Mouse (Mus musculus) spleen, adult 2 months (tissue): ENCODE data around the gene Fam166a. TPM values are rescaled to one million over a fixed set of nuclear protein-coding genes. Genes with fewer than 3 reads are reported as not detected.
A peak's percentile ranks its signal among the peaks of the same experiment; 100 is the strongest.

ENCODE experiments used
- DNase-seq, 2 experiments: peaks; one replicate each; pipeline versions ENCODE4 v3.0.0 to v3.0.0-alpha.2; 2012 to 2021; ENCODE audit warnings: low spot score in 2 of 2, low read depth in 1 of 2
- H3K27ac ChIP-seq: fragments of 200-500 bp; 2 replicates; pipeline ENCODE4 v1.5.1; 2012; ENCODE audit warnings: low read length, inconsistent platforms; ENCODE audit not compliant: insufficient read depth
- H3K27me3 ChIP-seq: fragments of 200-500 bp; 2 replicates; pipeline ENCODE4 v1.6.1; 2012; ENCODE audit warnings: mild to moderate bottlenecking, moderate library complexity, low read length, inconsistent platforms; ENCODE audit not compliant: control insufficient read depth, insufficient read depth
- H3K36me3 ChIP-seq: fragments of 200-500 bp; 2 replicates; pipeline ENCODE4 v1.6.1; 2012; ENCODE audit warnings: mild to moderate bottlenecking, low read length, inconsistent platforms; ENCODE audit not compliant: control insufficient read depth, insufficient read depth
- H3K4me1 ChIP-seq: fragments of 200-500 bp; 2 replicates; pipeline ENCODE4 v1.6.1; 2011; ENCODE audit warnings: inconsistent platforms; ENCODE audit not compliant: control insufficient read depth, insufficient read depth, insufficient read length
- H3K4me3 ChIP-seq: fragments of 200-500 bp; 2 replicates; pipeline ENCODE4 v1.5.1; 2011; ENCODE audit warnings: mild to moderate bottlenecking, inconsistent platforms; ENCODE audit not compliant: insufficient read depth, insufficient read length; ENCODE audit errors: extremely low read depth
- CTCF ChIP-seq: fragments of 200-500 bp; IDR thresholded peaks from 2 replicates; pipeline ENCODE4 v1.5.1; 2011; ENCODE audit warnings: mild to moderate bottlenecking, inconsistent platforms; ENCODE audit not compliant: insufficient read depth, insufficient read length, insufficient replicate concordance; ENCODE audit errors: extremely low read depth
- POLR2A ChIP-seq: fragments of 200-500 bp; IDR thresholded peaks from 2 replicates; pipeline ENCODE4 v1.6.1; 2011; ENCODE audit warnings: low read depth, low read length, inconsistent platforms
- WGBS: fragments of 180-500 bp; shearing (Covaris S2); methylation state at CpG from one replicate; pipeline ENCODE4 v1.1.7; 2018; 5-methylcytosine and 5-hydroxymethylcytosine counted together
- polyA plus RNA-seq: library from polyadenylated mRNA; depleted of rRNA; stranded (reverse); fragments of >200 nt; gene quantifications from 2 replicates; pipeline ENCODE4 v1.2.3, GENCODE M21; 2012

Gene Fam166a
- polyA plus RNA-seq, 1 experiment, result 0.16 TPM

GRCm38 (mm10) chr2:25178285-25178972 lies 40.1 kb upstream of the Fam166a start:
- no peak for DNase-seq

DNA sequence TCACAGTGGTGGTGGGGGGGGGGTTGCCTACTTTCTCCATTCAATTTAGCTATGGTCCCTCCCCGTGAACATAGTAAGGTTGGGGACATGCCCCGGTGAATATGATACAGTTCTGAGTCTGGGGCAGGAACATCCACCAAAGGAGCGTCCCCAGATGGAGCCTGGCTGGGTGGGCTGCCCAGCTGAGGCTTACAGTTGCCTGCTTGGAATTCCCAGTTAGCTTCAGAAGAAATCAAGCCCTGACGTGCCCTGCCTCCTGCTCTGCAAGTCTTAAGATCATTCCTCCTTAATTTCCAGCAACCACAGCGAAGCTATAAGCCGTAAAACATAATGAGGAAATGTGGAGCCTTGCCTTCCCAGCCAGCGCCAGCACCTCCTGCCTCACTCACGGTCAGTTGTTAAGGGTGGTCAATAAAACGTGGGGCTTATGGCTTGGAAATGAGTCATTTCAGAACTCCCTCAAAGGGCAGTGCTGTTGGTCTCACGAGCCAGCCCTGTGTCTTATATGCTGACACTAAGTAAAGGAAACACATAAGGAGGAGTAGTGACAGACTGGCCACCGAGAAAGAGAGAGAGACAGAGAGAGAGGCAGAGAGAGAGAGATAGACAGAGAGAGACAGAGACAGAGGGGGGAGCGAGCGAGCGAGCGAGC lies 38.9 kb upstream of the Fam166a start:
- no peak overlapping the region for H3K4me3 ChIP-seq
- no peak for DNase-seq
- WGBS, result 74% methylated on average over 15 of the region's 15 CpGs
- no peak overlapping the region for H3K27ac ChIP-seq
- TF ChIP-seq CTCF, result no peak
- no peak for TF ChIP-seq POLR2A
- no peaks in the 10 kb centered on the region for H3K27me3 ChIP-seq
- no peaks in the 10 kb centered on the region for H3K36me3 ChIP-seq
- peaks cover 15% of the 10 kb centered on the region; the same call in 1 of the 2 replicates for H3K4me1 ChIP-seq

More at GRCm38 (mm10) chr2:25178285-25178972, 40.1 kb upstream of the Fam166a start:
- WGBS, result 77% methylated on average over 10 of the region's 10 CpGs
- TF ChIP-seq POLR2A (no peak), CTCF (no peak)
- Histone ChIP-seq H3K27me3 (no peaks in the 10 kb centered on the region), H3K27ac (no peak overlapping the region), H3K4me1 (peaks cover 11% of the 10 kb centered on the region; the same call in 1 of the 2 replicates), H3K4me3 (no peak overlapping the region), H3K36me3 (no peaks in the 10 kb centered on the region)

DNA sequence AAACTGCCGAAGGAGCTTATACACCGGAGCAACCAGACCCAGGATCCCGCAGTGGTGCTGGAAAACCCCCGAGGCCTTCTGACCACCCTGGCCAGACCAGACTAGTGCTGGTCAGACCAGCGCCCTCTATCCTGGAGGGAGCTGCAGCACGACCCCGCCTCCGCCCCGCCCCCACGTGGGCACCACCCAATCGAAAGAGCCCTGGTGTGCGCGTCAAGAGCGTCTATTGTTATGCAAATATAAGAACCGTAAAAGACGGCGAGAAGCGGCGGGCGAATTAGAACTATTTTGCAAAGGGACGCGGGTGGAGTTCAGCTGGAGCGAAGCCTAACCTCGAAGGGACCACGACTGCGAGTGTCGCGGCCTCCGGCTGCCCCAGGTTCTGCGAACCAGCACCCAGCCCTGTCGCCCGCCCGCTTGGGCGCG lies 38.1 kb upstream of the Fam166a start, which contains the start of gene Nrarp:
Nrarp (plus strand) TSS at position 281 of the 426 bp plus-strand sequence.
- Histone ChIP-seq H3K27me3 (no peaks in the 10 kb centered on the region), H3K27ac (peak within 1 kb of the TSS; percentile 42), H3K4me1 (peaks cover 15% of the 10 kb centered on the region), H3K4me3 (peak within 1 kb of the TSS; percentile 54), H3K36me3 (no peaks in the 10 kb centered on the region)
- peak; percentile 77 to 93 for DNase-seq
- WGBS, result under 1% methylated on average over 35 of the region's 35 CpGs
- TF ChIP-seq POLR2A, result peak; percentile 64
- no peak for TF ChIP-seq CTCF

GRCm38 (mm10) chr2:25180973-25181890 lies 37.3 kb upstream of the Fam166a start:
- Histone ChIP-seq H3K27me3 (peaks cover 3% of the 10 kb centered on the region; the same call in 1 of the 2 replicates), H3K27ac (peak overlapping the region; percentile 42), H3K4me1 (peaks cover 17% of the 10 kb centered on the region), H3K36me3 (no peaks in the 10 kb centered on the region), H3K4me3 (peak overlapping the region; percentile 54)
- peak in 1 of 2 experiments; percentile 52 for DNase-seq
- no peak for TF ChIP-seq CTCF
- no peak for TF ChIP-seq POLR2A
- under 1% methylated on average over 100 of the region's 100 CpGs for WGBS

DNA sequence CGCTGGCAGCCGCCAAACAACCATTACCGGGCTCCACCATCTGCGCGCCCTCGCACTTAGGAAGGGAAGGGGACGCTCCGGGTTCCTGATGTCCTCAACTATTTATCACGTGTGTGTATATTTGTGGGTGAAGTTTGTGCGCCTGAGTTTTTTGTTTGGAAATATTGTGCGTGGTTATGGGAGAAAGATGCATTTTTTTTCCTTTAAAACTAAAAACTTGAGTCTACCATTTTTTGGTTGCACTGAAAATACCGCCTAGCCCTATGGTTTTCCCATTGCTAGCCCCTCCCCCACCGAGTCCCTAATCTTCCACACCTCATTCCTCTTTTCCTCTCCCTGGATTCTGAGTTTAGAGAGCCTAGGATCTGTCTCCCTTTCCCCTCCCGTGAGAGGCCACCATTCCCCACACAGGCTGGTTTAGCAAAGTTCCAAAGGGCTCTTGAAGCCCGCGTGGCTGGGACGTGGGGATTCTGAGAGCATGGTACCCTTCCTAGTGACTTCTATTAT lies 36.6 kb upstream of the Fam166a start:
- Histone ChIP-seq H3K27me3 (peaks cover 3% of the 10 kb centered on the region; the same call in 1 of the 2 replicates), H3K4me1 (peaks cover 18% of the 10 kb centered on the region), H3K27ac (no peak overlapping the region; the same call in 1 of the 2 replicates), H3K4me3 (peak overlapping the region; percentile 54; the same call in 1 of the 2 replicates), H3K36me3 (no peaks in the 10 kb centered on the region)
- no peak for DNase-seq
- no peak for TF ChIP-seq CTCF
- no peak for TF ChIP-seq POLR2A
- WGBS, result 7% methylated on average over 17 of the region's 17 CpGs

DNA sequence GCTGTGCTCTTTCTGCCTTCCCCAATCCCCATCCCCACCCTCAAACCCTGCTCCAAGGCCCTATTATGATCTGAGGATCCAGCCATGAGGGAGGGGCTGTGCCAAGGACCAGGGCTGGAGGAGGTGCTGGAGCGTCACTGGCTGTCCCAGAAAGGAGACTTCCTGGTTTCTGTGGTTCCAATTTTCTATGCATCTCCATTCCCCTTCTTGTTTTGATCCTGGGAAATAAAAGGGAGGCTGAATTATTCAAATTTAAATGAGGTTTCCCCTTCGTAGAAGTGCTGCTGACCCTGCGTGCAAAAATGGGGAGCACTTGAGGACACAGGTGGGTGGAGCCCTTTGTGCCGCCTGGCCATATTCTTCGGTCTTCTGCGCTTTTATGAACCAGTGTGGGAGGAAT lies 35.9 kb upstream of the Fam166a start:
- Histone ChIP-seq H3K4me1 (peaks cover 18% of the 10 kb centered on the region), H3K36me3 (no peaks in the 10 kb centered on the region), H3K4me3 (no peak overlapping the region), H3K27ac (no peak overlapping the region), H3K27me3 (peaks cover 3% of the 10 kb centered on the region; the same call in 1 of the 2 replicates)
- TF ChIP-seq POLR2A (no peak), CTCF (no peak)
- no peak for DNase-seq
- 16% methylated on average over 6 of the region's 6 CpGs for WGBS
